Mouse (Mus musculus): ENCODE data around the gene Ocm.

Gene Ocm

GRCm38 (mm10) chr5:144026620-144027263 lies at the start of gene Ocm:
TSS of gene Ocm (minus strand) at chr5:144026670.
- WGBS, result 79% methylated on average over 11 of the region's 11 CpGs

GRCm38 (mm10) chr5:144071249-144071648 lies 44.8 kb upstream of the Ocm start:
- 25% methylated on average over 1 of the region's 1 CpGs for WGBS

DNA sequence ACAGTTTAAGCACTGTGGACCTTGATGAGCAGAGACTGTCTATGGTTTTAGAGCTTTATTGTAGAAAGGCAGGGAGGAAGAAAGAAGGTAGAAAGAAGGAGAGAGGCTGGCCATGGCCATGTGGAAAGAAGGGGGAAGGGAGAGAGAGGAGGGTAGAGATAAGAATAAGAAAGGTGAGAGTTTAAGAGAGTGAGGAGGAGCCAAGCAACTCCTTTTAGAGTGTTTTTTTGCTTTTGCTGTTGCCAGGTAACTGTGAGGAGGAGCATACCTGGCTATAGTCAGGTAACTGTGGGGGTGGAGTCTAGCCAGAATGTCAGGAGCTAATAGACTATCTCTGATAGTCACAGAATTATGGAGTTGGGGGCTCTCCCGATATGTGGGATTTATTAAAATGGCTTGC lies 43.6 kb upstream of the Ocm start:
- 100% methylated on average over 1 of the region's 1 CpGs for WGBS

DNA sequence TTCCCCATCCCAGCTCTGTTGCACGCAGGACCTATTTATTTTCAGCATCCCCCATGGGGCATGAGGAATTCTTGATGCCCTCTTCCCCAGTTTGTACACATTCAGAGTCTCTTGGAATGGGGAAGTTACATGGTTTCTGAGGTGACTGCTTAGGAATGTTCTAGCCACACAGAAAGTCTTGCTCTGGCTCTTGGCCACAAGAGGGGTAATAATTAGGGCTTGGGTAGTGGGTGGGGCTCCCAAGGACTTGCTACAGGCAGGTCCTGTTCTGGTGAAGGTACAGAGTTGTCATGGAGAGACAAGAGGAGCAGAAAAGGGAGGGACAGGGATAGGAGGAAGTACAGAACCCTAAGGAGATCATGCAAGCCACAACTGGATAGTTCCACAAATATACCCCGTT lies 39.6 kb upstream of the Ocm start:
- WGBS, result 81% methylated on average over 2 of the region's 2 CpGs

- WGBS, result 47% methylated on average over 5 of the region's 5 CpGs
Measured at GRCm38 (mm10) chr5:144064093-144064492, 37.6 kb upstream of the Ocm start.

DNA sequence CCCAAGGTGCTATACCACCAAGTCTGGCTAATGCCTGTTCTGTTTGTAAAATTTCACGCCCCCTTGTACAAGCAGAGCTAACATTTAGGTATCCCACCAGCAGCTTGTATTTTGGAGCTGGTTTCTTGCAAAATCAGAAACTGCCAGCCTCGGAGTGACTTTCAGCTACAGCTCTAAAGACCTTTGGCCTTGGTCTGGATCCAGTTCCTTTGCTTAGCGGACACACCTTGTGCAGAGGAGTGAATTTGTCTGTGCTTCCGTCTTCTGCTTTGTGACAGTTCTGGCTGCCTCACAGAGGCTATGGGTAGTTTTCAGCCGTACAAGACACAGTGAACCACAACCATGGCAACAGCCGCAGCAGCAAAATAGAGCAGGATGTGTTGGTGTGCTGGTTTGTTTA lies 27.9 kb upstream of the Ocm start:
- WGBS, result 72% methylated on average over 6 of the region's 6 CpGs

DNA sequence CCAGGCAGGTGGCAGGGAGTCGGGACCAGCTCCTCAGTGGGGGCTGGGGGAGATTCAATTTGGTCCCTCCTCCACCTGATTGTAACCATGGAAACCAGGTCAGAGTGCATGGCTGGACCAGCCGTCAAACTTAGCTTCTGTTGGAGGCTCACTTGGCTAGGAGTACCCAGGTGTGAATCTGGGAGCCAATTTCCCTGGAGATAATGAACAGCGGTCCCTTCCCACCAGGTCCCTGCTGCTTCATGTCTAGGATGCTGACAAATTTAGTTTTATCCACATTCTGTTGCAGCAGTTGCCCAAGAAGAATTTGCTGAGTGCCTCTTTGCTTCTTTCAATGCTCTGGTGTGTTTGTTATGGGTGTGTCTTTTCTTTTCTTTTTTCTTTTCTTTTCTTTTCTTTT lies 27.0 kb upstream of the Ocm start:
- WGBS, result 30% methylated on average over 3 of the region's 3 CpGs

GRCm38 (mm10) chr5:144049881-144050280 lies 23.4 kb upstream of the Ocm start:
- WGBS, result 39% methylated on average over 3 of the region's 3 CpGs

DNA sequence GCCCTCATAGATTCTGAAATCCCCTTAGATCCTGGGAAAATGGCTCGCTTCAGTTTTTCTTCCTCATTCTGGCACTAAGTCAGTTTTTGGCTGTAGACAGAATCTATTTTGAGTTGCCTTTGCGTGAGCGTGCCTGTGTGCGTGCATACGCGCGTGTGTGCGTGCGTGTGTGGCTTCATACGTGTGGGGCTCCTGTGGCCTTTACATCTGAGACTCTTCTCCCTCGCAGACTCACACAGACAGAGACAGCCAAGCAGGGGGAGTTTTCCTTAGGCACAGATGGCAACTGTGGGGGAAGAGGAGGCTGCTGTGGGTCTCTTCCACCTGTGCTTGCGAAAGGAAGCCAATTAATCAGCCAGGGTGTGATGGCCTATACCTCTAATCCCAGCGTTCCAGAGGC lies 20.9 kb upstream of the Ocm start:
- 24% methylated on average over 13 of the region's 13 CpGs for WGBS

- WGBS, result 66% methylated on average over 11 of the region's 11 CpGs
Measured at GRCm38 (mm10) chr5:144043166-144043565, 16.7 kb upstream of the Ocm start.

DNA sequence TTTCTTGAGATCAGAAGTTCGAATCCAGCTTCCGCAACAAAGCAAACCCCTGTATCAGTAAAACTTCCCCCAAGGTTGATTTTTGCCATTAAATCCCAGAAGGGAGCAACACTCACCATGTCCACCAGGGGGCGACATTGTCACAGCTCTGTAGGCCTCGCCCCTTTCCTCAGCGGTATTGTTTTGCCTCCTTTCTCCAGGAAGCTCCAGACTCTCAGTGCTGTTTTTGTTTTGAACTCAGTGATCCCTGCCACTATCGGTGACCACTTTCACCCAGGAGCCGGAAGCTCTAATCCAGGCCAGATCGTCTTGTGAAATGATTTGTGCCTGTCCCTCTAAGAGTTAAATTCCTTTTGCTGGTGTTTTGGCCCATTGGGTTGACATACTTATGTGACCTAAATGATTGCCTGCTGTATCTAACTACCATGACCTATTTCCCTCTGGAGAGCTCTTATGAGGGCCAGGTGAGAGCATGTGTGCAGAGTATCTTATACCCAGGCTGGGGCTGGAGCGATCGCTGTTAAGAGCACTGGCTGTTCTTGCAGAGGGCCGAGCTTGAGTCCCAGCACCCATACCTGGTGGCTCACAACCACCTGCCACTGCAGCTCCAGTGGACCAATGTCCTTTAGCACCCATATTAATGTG lies 14.4 kb upstream of the Ocm start:
- 40% methylated on average over 11 of the region's 11 CpGs for WGBS

- WGBS, result 87% methylated on average over 5 of the region's 5 CpGs
Measured at GRCm38 (mm10) chr5:144039886-144040285, 13.4 kb upstream of the Ocm start.

- WGBS, result 80% methylated on average over 9 of the region's 9 CpGs
Measured at GRCm38 (mm10) chr5:144039156-144039675, 12.7 kb upstream of the Ocm start.

DNA sequence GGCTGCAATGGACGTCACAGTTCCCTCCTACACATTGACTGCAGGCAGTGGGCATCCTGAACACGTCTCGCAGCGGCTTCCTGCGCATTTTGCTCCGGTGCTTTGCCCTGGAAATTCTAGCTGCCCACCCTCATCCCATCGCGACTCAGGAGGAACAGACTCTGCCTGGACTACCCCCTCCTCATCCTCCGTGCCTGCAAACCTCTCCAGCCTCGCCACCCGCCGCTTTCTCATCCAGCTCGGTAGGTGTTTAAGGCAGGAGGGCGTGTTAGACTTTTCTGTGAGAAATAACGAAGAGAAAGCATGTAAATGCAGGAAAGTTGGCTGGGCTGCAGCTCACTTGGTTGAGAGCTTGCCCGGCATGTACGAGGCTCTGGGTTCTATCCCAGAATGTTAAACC lies 10.5 kb upstream of the Ocm start:
- WGBS, result 40% methylated on average over 17 of the region's 17 CpGs

- 49% methylated on average over 7 of the region's 7 CpGs for WGBS
Measured at GRCm38 (mm10) chr5:144034567-144034966, 8.1 kb upstream of the Ocm start.

DNA sequence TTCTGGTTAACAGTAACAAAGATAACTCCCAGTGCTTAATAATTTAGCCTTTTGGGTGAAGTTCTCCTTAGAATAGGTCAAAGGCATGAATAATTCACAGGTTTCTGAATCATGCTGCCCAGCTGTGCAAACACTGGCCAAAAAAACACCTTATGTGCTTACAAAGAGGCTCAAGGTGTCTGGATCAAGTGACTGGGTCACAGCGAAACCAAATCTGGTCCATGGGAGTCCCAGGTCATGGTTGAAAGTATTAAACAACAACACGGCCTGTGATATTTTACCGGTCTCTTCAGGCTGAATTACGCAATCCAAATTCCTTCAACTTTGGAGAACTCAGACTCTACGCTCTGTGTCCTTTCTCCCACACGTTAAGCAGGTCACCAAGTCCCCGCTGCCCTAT lies 6.0 kb upstream of the Ocm start:
- WGBS, result 87% methylated on average over 7 of the region's 7 CpGs

- WGBS, result 86% methylated on average over 9 of the region's 9 CpGs
Measured at GRCm38 (mm10) chr5:144015845-144016244, 10.6 kb downstream of the Ocm start.

- WGBS, result 74% methylated on average over 3 of the region's 3 CpGs
Measured at GRCm38 (mm10) chr5:144015312-144015650, 11.2 kb downstream of the Ocm start.

GRCm38 (mm10) chr5:144014551-144015311 lies 11.7 kb downstream of the Ocm start, which contains the start of gene Ccz1:
TSS of gene Ccz1 (minus strand) at chr5:144014877.
- WGBS, result 3% methylated on average over 47 of the region's 47 CpGs

GRCm38 (mm10) chr5:144013366-144014134 lies 12.9 kb downstream of the Ocm start:
- WGBS, result 54% methylated on average over 13 of the region's 13 CpGs

- 81% methylated on average over 15 of the region's 15 CpGs for WGBS
Measured at GRCm38 (mm10) chr5:144002461-144003192, 23.8 kb downstream of the Ocm start.

All from cerebral cortex, adult 2 months (tissue).